Mouse (Mus musculus) hindbrain, embryonic 14.5 days (tissue): ENCODE measurements around the gene 1700028J19Rik. TPM values are rescaled to one million over a fixed set of nuclear protein-coding genes. Genes with fewer than 3 reads are reported as not detected.
"Not testable (repeated sequence)": the region's sequence is repeated elsewhere in the genome, so short reads cannot be mapped to it uniquely, and the experiment has no call there.

Experiments
- ATAC-seq: fragments of 200-750 bp; cut with Nextera tagmentation; 2 replicates; pipeline ENCODE4 v1.8.0; 2017; ENCODE audit warnings: moderate number of reproducible peaks, mild to moderate bottlenecking, moderate TSS enrichment, moderate library complexity; ENCODE audit not compliant: low FRiP score
- DNase-seq: peaks from one replicate; pipeline ENCODE4 v3.0.0-alpha.2; 2015; ENCODE audit warnings: low spot score
- H3K27ac ChIP-seq: fragments of 300-500 bp; sonication (generic); 2 replicates; pipeline ENCODE4 v1.5.1; 2014; ENCODE audit warnings: mild to moderate bottlenecking, moderate library complexity
- H3K27me3 ChIP-seq: fragments of 300-500 bp; sonication (generic); 2 replicates; pipeline ENCODE4 v1.6.1; 2014; ENCODE audit warnings: mild to moderate bottlenecking, low read length, mixed read lengths; ENCODE audit not compliant: control insufficient read depth, insufficient read depth
- H3K36me3 ChIP-seq: fragments of 300-500 bp; sonication (generic); replicated peaks from 2 replicates; pipeline ENCODE4 v1.6.1; 2014; ENCODE audit not compliant: control insufficient read depth, insufficient read depth
- H3K4me1 ChIP-seq: fragments of 300-500 bp; sonication (generic); replicated peaks from 2 replicates; pipeline ENCODE4 v1.6.1; 2014; ENCODE audit warnings: antibody characterized with exemption, low read length, mixed read lengths; ENCODE audit not compliant: control insufficient read depth, insufficient read depth
- H3K4me2 ChIP-seq: fragments of 300-500 bp; sonication (generic); replicated peaks from 2 replicates; pipeline ENCODE4 v1.6.1; 2014; ENCODE audit warnings: mild to moderate bottlenecking, moderate library complexity
- H3K4me3 ChIP-seq: fragments of 300-500 bp; sonication (generic); replicated peaks from 2 replicates; pipeline ENCODE4 v1.5.1; 2014; ENCODE audit warnings: mild to moderate bottlenecking, low read length
- H3K9ac ChIP-seq: fragments of 300-500 bp; sonication (generic); 2 replicates; pipeline ENCODE4 v1.6.1; 2014
- H3K9me3 ChIP-seq: fragments of 300-500 bp; sonication (generic); 2 replicates; pipeline ENCODE4 v1.6.1; 2016; ENCODE audit warnings: low read length; ENCODE audit not compliant: control insufficient read depth
- WGBS: fragments of 180-500 bp; shearing (Covaris S2); extraction: QIAGEN DNeasy Blood & Tissue Kit; methylation state at CpG from one replicate; pipeline ENCODE4 v1.1.7; 2014; 5-methylcytosine and 5-hydroxymethylcytosine counted together
- polyA plus RNA-seq: library from polyadenylated mRNA; unstranded; fragments of >200 nt; fragmentation: Nextera tagmentation; extraction: Ambion mirVana; gene quantifications from 2 replicates; pipeline ENCODE4 v1.2.1, GENCODE M21; 2014

Gene 1700028J19Rik
- polyA plus RNA-seq, 1 experiment from 2014 or later = 1.8 TPM

- H3K4me3 ChIP-seq, ATAC-seq, H3K27ac ChIP-seq, DNase-seq, H3K27me3 ChIP-seq, H3K4me2 ChIP-seq, H3K36me3 ChIP-seq, H3K9me3 ChIP-seq, H3K4me1 ChIP-seq, H3K9ac ChIP-seq: not testable (repeated sequence)
- WGBS = 75% methylated on average over 1 of the region's 1 CpGs
These were observed 53.0 kb downstream of the 1700028J19Rik start for GRCm38 (mm10) chr7:44193466-44193865.

- H3K36me3 ChIP-seq, H3K4me2 ChIP-seq, H3K4me3 ChIP-seq, H3K27ac ChIP-seq, DNase-seq, ATAC-seq, H3K9ac ChIP-seq, H3K4me1 ChIP-seq, H3K27me3 ChIP-seq, H3K9me3 ChIP-seq: not testable (repeated sequence)
These were observed 58.6 kb downstream of the 1700028J19Rik start, which contains the start of gene Klk1b24 for GRCm38 (mm10) chr7:44187936-44188335. Gene Klk1b24 (plus strand): TSS chr7:44188236.

- H3K4me2 ChIP-seq, ATAC-seq, H3K4me1 ChIP-seq, H3K27me3 ChIP-seq, H3K9ac ChIP-seq, DNase-seq, H3K36me3 ChIP-seq, H3K27ac ChIP-seq, H3K4me3 ChIP-seq, H3K9me3 ChIP-seq: not testable (repeated sequence)
- WGBS = 77% methylated on average over 8 of the region's 8 CpGs
These were observed 60.0 kb downstream of the 1700028J19Rik start for GRCm38 (mm10) chr7:44186516-44186915.

Other genes starting within 250 kb of the 1700028J19Rik start
- not detected in 2 replicates for gene Klk1b26, start 234.5 kb downstream of the 1700028J19Rik start, polyA plus RNA-seq
- gene Klk1b27, start 194.4 kb downstream of the 1700028J19Rik start, polyA plus RNA-seq = not detected in 2 replicates
- gene Klk1b21, start 144.4 kb downstream of the 1700028J19Rik start, polyA plus RNA-seq = not detected in 2 replicates
- gene Klk1b22, start 134.0 kb downstream of the 1700028J19Rik start, polyA plus RNA-seq = not detected in 2 replicates
- gene Klk1b16, start 109.9 kb downstream of the 1700028J19Rik start, polyA plus RNA-seq = not detected in 2 replicates
- not detected in 2 replicates for gene Klk1b24, start 58.5 kb downstream of the 1700028J19Rik start, polyA plus RNA-seq
- gene Klk1b3, start 48.5 kb downstream of the 1700028J19Rik start, polyA plus RNA-seq = not detected in 2 replicates
- gene Klk1b4, start 39.3 kb downstream of the 1700028J19Rik start, polyA plus RNA-seq = not detected in 2 replicates
- not detected in 2 replicates for gene Klk1b5, start 30.8 kb downstream of the 1700028J19Rik start, polyA plus RNA-seq
- gene Klk1, start 21.3 kb downstream of the 1700028J19Rik start, polyA plus RNA-seq = not detected in 2 replicates
- not detected in 2 replicates for gene Gm36864, start 10.5 kb downstream of the 1700028J19Rik start, polyA plus RNA-seq
- gene 2410002F23Rik, start within 50 bp of the 1700028J19Rik start, polyA plus RNA-seq = 180 and 185 TPM in 2 replicates
- gene Acp4, start 10.7 kb upstream of the 1700028J19Rik start, polyA plus RNA-seq = not detected in 2 replicates
- not detected in 2 replicates for gene Gm15517, start 14.8 kb upstream of the 1700028J19Rik start, polyA plus RNA-seq
- 3.6 and 3.7 TPM in 2 replicates for gene Clec11a, start 60.2 kb upstream of the 1700028J19Rik start, polyA plus RNA-seq
- gene Shank1, start 63.6 kb upstream of the 1700028J19Rik start, polyA plus RNA-seq = 40.3 and 46.8 TPM in 2 replicates
- gene Syt3, start 137.4 kb upstream of the 1700028J19Rik start, polyA plus RNA-seq = 61.8 and 70.8 TPM in 2 replicates
- 2.1 and 2.8 TPM in 2 replicates for gene 1700008O03Rik, start 139.1 kb upstream of the 1700028J19Rik start, polyA plus RNA-seq
- 26.4 and 26.5 TPM in 2 replicates for gene Lrrc4b, start 182.3 kb upstream of the 1700028J19Rik start, polyA plus RNA-seq
- gene Aspdh, start 218.7 kb upstream of the 1700028J19Rik start, polyA plus RNA-seq = 3.4 and 5.1 TPM in 2 replicates
- 26.9 and 33.4 TPM in 2 replicates for gene Josd2, start 221.3 kb upstream of the 1700028J19Rik start, polyA plus RNA-seq
- 167 and 182 TPM in 2 replicates for gene Emc10, start 249.8 kb upstream of the 1700028J19Rik start, polyA plus RNA-seq
- 10.9 and 23.8 TPM in 2 replicates for gene Fam71e1, start 249.9 kb upstream of the 1700028J19Rik start, polyA plus RNA-seq